Mouse (Mus musculus): ENCODE results near the gene Igsf9.
A peak's percentile ranks its signal among the peaks of the same experiment; 100 is the strongest.

Gene Igsf9

DNA sequence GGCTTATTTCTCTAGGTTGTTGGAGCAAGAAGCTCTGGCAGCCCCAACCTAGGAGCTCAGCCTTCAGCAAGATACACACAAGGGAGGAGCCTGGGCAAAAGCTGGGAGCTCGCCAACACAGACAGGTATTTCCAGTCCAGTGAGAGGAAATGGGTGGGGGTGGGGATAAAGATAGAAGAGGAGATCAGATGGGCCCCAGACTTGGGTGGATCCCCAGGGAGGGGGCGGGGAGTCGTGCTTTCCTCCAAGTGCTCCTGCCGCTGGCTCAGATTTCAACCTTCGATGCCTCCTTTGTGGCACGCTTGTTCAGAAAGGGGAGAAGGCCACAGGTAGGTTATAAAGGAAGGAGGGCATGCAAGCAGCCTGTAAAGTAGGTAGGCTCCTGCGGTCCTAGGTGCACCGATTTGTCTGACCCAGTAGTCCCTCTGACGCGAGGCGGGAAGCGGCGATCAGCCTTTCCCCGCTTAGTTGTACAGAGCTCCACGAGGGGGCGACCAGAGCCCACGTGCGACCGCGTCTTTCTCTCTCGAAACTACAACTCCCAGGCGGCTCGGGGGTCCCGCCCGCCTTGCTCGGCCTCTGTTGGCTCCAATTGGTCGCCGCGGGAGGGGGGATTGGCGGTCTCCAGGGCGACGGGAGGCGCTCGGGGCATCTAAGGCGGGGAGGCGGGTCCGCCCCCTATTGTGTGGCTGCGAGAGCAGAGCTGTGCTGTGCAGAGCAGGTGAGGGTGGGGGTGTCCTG lies at the start of gene Igsf9:
Gene Igsf9, plus strand, starts transcription at position 249 of the 741 bp plus-strand sequence.
- DNase-seq (ENCODE audit: low read depth), result no peak

DNA sequence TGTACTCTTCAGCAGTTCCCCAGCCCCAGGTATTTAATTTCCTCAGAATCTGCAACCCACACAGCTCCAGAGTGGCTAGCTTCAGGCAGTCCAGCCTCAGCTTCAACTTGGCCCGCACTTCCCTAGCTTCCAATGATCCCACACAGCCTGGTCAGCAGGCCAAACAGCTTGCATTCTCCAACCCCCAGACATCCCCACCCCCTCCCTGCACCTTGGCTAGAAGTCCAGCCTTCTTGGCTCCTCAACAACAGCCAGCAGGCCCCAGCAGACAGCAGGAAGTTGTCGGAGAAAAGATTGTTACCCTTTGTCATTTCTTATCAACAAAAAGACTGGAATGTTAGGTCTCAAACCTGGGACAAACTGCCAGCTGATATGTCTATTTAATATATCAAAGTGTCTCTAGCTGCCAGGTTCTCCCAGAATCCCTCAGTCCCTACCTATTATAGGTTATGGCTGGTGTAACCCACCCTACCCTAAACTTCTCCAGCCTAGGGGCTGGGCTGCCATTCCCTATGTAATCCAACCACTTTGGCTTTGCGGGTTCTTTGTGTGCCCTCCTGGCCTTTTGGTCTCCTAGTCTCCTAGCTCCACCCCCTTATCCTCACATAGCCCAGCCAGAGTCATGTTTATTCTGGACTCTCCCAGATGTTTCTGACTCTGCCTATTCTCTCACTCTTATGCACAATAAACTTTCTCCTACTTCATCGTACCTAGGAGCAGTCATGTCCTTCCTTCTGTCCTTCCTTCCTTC lies 49.6 kb upstream of the Igsf9 start:
- DNase-seq (ENCODE audit: low read depth), result no peak

DNA sequence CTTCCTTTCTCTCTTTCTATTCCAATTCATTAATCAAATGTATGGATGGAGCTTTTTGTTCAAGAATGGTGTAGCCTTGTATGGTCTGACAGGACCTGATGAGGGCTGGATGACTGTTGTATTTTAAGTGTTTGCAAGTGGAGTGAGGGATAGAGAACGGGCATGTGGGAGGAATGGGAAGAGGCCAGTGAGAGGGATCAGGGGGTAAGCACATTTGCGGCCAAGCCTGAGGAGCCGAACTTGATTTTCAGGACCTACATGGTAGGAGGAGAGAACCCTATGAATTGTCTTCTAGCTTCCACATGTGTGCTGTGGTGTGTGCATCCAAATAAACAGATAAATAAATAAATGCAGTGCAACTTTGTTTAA lies 49.0 kb upstream of the Igsf9 start:
- DNase-seq (ENCODE audit: low read depth), result no peak

DNA sequence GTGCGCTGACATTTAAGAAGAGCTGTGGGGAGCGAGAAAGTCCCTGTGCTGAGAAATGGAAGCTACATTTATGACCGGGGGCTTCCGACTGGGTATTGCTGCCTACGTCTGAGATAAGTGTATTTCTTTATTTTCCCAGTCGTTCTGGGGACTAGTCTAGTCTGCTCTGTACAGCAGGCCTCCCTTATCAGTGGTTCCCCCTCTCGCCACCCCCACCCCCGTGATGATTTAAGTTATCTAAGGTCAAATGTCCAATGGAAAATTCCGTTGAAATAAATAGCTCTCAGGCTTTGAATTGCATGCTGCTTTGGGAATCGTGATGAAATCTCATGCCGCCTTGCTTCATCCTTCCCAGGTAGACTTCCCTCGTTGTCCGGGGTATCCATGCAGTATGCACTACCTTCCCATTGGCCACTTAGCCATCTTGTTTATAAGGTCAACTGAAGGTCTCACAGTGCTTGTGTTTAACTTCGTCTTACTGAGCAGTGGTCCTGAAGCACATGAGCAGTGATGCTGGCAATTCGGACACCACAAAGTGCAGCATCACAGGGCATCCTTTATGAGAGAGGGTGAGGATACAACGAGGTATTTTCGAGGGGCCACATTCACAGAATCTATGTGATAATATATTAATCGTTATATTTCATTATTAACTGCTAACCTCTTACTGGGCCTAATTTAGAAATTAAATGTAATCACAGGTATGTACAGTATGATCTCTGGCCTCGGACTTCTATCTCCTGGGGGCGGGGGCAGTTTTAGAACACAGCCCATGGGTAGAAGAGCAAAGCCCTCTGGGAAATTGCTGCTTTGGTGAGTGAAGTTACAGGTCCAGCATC lies 48.4 kb upstream of the Igsf9 start:
- no peak for DNase-seq (ENCODE audit: low read depth)

DNA sequence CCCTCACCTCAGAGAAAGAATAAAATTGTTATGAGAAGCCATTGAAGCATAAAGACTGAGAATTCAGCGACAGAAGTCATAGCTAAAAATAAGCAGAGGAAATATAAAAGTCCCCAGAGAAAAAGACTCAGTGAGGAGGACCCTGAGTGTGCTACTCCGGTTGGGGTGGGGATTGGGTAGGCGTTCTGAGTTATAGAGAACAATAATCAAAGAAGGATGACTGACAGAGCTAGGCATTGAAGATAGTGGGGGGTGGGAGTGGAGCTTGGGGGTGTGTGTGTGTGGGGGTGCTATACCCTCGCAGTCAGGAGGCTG lies 47.8 kb upstream of the Igsf9 start:
- DNase-seq (ENCODE audit: low read depth), result no peak

DNA sequence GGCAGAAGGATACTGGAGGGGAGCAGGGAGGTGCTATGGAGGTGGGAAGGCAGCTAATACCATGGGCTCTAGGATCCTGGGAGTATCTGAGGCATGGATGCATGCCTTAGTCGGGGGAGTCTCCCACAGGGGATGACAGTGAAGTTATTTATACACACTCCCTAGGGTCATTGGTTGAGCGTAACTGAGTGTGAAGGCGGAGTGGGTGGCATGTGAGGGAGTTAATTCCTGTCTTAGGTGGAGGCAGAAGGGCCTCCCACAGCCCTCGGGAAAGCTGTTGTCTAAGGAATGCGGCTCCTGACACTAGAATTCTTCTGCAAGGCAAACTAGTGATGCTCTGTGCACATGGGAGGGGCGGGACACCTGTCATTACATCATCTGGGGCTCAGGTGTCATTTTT lies 44.8 kb upstream of the Igsf9 start:
- DNase-seq (ENCODE audit: low read depth), result no peak

DNA sequence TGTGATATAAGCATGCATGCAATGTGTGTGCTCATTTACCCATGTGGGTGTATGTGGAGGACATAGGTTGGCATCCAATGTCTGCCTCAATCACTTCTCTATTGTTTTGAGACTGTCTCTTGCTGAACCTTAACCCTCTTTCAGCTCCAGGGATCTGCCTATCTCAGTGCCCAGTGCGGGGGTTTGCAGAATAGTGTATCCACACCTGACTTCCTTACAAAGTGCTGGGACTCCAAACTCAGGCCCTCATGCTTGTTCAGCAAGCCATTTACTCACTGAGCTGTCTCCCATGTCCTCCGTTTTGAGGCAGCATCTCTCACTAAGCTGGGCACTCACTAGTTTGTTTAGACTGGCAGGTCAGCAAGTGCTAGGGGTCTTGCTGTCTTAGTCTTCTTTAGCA lies 43.0 kb upstream of the Igsf9 start:
- no peak for DNase-seq (ENCODE audit: low read depth)

DNA sequence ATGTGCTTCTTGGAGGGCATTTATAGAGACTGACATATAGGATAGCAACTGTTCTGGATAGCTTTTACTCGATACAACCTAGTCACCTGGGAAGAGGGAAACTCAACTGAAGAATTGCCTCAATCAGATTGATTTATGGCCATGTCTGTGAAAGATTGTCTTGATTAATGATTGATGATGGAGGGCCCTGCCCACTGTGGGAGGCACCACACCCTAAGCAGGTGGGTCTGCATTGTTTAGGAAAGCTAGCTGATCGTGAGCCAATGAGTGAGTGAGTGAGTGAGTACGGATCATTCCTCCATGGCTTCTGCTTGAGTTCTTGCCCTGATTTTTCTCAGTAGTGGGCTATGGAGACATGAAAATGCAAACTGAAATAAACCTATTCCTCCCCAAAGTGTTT lies 41.1 kb upstream of the Igsf9 start:
- no peak for DNase-seq (ENCODE audit: low read depth)

DNA sequence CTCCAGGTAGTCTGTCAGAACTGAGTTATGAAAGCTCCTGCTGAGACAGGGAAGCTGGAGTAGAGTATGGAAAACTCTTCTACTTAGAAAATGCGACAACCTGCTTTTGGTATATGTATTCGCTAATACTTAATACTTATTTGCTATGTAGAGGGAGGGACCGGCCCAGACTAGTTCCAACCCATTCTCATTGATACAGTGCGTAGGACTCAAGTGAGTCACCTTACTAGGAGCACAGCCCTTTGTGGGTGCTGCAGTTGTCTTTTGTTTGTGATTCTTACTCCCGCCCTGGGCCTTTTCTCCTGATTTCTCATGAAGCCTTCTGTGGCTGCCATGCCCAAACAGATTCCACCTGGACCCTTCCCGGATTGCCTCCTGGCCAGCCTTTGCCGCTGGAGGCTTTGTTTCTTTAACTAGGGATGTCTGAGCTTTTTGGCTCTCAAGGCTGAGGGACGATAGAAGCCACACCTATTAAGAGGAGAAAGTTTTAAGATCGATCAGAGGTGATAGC lies 39.6 kb upstream of the Igsf9 start:
- DNase-seq (ENCODE audit: low read depth), result no peak

DNA sequence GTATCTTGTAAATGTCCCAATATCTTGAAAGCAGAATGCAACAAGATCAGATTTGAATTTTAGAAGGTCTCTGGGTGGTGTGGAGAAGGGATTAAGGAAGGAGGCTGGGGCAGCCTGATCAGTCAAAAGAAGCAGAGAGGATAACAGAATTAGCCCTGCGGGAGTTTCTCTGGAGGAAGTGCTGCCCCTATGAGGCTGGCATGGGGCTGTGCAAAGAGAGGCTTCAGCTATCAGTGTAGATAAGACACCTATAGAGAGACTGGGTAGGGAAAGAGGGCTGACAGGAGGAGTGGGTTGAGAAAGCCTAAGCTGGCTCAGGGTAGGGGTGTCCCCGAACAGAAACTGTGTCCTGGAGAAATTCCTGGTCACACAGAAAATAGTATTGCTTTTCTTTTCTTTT lies 31.4 kb upstream of the Igsf9 start:
- DNase-seq (ENCODE audit: low read depth), result peak; percentile 9

DNA sequence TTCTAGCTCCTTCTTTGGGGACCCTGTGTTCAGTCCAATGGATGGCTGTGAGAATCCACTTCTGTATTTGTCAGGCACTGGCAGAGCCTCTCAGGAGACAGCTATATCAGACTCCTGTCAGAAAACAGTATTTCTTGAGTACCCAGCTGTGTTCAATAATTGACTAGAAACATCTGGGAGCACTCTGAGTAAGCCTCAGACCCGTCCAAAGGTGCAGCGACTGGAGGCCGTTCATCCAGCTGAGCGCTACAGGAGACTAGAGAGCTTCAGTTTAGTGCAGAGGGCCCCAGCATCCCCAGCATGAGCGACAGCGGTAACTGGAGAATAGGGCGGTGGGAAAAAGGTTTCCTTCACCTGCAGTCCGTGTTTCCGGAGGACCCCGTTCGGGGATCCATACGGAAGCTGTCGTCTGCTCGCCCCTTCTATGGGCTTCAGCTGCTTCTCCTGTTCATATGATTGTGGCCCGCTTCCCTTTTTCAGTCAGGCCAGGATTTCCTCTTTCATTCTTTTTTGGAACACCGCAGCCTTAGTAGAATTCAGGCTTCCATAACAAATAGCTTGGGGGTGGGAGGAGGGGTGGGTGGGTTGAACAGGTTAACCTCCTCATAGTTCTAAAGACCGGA lies 30.6 kb upstream of the Igsf9 start:
- DNase-seq (ENCODE audit: low read depth), result no peak

DNA sequence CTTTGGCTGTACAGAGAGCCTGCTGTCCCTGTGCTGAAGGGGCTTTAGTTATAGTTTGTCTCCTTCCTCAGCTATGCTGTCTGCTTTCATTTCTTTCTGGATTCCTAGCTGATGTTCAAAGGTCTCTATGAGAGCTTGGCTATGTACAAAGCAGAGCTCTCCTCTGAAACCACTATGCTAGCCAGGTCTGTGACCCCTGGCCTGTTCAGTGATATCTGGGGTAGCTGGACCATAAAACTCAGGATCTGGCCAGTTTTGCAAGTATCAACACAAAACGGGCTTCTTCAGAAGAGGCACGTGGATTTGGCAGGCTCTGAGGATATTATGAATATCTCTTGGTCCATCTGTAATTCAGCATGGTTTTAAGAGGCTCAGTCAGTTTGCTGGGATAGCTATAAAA lies 28.7 kb upstream of the Igsf9 start:
- no peak for DNase-seq (ENCODE audit: low read depth)

DNA sequence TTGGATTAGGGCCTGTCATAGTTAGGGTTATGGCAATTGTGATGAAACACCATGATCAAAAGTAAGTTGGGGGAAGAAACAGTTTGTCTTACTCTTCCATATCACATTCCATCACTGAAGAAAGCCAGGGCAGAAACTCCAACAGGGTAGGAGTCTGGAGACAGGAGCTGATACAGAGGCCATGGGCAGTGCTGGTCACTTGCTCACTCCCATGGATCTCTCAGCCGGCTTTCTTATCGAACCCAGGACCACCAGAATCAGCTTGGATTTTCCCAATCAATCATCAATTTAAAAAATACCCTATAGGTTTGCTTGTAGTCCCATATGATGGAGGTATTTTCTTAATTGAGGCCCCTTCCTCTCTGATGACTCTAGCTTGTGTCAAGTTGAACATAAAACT lies 27.8 kb upstream of the Igsf9 start:
- DNase-seq (ENCODE audit: low read depth), result no peak

DNA sequence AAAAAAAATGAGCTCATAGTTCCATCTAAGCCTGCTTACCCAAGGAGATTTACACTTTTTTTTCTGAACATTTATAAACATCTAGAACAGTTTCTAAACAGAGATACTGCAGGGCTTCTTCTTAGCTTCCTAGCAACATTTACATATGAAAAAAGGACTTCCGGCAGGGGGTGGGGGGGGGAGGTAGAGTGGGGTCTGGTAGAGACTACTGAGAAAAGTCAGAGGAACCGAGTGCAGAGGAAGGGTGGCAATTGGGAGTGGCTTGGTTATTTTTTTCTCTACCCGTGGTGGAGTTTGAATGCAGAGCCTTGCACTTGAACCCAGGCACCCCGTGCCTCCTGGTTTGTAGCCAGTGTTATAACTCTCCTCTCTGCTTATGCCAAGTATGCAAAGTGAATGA lies 26.2 kb upstream of the Igsf9 start:
- DNase-seq (ENCODE audit: low read depth), result peak; percentile 15

DNA sequence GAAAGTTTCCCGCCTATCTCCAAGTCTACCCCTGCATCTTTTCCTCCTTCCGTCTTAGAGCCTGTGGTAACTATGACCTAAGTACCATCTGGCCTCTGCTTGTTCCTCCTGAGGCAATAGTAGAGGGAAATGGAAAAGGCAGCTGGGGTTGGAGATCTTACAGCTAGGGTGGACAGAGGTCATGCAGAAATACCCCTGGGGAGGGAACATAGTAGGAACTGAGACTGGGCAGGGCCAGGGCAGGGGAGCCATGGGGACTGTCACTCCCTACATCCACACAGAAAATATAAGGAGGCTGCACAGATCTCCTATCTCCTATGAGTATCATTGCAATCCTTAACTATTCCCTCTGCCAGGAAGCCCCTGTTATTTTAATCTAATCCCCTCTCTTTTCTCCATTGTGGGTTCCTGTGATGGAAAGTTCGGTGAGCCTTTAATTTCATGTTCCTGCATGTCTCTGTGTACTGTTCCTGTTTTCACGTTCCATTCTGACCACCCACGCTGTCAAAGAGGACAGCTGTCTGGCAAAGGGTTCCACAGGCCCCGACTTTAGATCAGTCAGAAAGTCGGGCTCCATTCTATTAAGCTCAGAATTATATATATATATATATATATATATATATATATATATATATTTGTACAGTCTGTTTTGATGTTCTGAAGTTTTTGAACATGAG lies 25.4 kb upstream of the Igsf9 start:
- DNase-seq (ENCODE audit: low read depth), result peak; percentile 8

DNA sequence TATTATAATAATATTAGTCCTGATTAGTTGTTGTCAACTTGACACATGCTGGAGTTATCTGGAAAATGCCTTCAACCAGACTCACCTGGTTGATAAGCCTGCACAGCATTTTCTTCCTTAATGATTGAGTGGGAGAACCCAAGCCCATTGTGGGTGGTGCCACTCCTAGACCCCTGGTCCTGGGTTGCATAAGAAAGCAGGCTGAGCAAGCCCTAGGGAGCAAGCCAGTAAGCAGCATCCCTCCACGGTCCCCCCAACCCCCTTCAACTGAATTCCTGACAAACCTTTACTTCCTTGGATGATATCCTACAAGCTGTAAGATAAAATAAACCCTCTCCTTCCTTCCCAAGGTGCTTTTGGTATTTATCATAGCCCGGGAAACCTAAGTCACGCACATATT lies 24.4 kb upstream of the Igsf9 start:
- DNase-seq (ENCODE audit: low read depth), result no peak

DNA sequence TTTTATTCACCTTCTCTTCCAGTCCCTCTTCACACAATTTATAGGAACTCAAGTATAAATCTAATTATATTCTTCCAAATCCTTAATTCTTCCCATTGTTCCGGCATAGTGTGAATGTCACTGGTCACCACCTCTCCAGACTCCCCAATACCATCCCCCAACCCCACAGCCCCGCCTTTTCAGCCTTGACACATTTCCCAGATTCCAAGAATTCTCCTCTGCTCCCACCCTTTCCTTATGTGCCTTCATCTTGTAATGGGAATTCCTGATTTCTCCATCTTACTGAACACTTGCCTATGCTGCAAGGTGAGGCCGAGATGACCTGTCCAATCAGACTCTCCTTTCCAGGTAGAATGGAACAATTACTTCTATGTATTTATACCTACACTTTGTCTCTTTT lies 23.5 kb upstream of the Igsf9 start:
- no peak for DNase-seq (ENCODE audit: low read depth)

DNA sequence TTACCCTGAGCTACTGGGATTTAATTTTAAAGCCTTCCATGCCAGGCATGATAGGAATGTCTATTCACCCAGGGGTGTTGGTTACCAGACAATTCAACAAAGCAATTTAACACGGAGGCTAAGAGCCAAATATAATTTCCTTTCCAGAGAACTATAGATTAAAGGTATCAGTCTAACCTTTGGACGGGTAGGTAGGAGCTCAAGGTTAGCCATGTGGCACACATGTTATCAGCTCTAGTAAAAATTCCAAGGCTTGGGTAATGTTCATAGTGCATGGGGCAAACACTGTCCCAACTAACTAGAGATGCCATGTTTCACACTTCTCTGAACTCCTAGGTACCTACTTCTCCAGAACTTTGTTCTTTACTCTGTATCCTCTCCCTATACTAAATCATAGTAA lies 20.0 kb upstream of the Igsf9 start:
- no peak for DNase-seq (ENCODE audit: low read depth)

DNA sequence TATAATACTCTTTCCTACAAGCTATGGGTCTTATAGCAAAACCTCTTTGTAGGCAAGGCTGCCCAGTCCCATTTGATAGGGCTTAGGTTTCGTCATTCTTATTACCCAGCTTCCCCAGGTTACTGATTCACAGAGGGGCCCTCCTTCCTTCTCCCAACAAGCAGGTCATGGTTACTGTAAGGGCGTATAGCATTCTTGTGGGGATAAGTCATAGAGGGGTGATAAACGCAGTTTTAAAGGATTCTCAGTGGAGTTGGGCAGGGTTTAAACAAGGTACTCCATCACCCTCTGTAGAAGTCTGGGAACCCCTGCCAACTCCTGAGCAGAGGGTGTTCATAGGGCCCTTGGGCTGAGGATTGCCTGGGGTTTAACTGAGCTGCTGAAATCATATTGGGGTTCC lies 19.1 kb upstream of the Igsf9 start:
- DNase-seq (ENCODE audit: low read depth), result no peak

DNA sequence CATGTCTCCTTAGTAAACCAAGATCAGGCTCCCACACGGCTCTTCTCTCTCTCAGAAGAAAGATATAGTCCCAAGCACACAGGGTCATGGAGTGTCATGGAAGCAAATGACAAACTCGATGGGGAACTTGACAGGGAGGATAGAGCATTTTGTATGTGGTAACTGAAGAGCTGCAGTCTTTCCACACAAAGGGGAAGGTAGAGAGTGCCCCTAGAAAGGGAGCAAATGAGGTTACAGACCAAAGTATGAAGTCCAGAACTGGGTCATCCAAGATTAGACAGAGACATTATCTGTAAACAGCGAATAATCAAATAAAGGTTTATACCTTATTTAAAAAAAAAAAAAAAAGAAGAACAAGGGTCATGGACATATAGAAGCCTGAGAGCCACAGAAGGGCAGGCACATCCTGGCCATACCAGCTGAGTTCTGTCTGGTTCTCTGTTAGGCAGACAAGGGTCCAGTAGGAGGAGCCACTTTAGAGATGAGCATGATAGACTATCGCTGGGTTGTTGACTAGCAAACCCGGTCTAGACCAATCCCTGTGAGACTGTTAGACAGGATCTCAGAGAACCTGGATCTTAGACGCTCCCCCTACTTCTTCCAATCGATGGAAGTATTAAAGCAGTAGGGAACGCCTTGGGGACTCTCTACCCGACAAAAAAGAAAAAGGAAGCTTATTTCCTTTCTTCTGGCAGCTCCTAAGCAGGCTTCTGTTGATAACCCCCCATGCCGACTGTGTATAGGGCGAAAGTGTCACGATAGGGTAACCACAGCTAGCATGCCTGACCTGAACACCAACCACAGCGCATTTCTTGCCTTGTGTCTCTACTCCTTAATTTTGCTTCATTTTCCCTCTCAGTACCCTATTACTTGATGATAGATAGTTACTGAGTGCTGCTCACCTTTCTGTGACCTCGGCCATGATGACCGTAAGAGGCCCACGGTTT lies 17.9 kb upstream of the Igsf9 start:
- DNase-seq (ENCODE audit: low read depth), result no peak
